Mouse (Mus musculus) olfactory bulb, adult 2 months (tissue): ENCODE results near the gene Samd4b.

Experiments
- CTCF ChIP-seq: fragments of 200-500 bp; IDR thresholded peaks from 2 replicates; pipeline ENCODE4 v1.5.1; 2012; ENCODE audit warnings: low read depth, mild to moderate bottlenecking, low read length, moderate library complexity; ENCODE audit not compliant: insufficient read depth
- POLR2A ChIP-seq: fragments of 200-500 bp; IDR thresholded peaks from 2 replicates; pipeline ENCODE4 v1.6.1; 2012; ENCODE audit warnings: mild to moderate bottlenecking, low read depth, low read length, moderate library complexity; ENCODE audit not compliant: insufficient read depth

DNA sequence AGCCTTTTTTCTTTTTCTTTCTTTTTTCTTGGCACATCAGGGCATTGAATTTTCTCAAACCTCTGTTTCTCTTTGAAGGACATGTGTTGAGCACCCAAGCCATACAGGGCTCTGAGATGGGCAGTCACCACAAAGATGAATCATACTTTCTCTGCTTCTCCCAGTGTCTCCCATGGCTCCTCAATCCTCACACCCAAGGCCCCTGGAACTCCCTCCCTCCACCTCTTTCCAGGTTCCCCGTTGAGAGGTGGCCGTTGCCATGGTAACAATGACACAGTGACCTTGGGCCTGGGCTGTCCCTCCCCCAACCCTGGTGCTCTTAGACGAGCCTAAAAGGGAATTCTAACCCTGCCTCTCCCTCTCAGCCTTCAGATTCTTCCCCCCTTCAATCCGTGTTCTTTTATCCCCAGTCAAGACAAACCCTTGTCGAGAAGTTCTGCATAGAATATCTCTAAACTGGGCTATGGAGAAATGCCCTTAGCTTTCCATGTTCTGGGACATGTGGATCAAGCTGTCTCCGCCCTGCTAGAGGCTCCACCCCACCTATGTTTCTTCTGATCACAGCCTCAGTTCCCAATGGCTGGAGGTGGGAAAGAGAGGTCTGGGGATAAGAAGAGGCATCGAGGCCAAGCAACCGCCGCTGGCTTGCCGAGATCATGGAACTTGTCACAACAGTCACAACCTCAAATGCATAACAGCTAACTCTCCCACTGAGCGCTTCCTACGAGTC is 150.7 kb downstream of the Samd4b start:
- TF ChIP-seq CTCF, result no peak
- no peak for TF ChIP-seq POLR2A
